Mouse (Mus musculus): ENCODE measurements around the gene Piwil4. TPM values are rescaled to one million over a fixed set of nuclear protein-coding genes. Genes with fewer than 3 reads are reported as not detected.
"Not testable (repeated sequence)": the region's sequence is repeated elsewhere in the genome, so short reads cannot be mapped to it uniquely, and the experiment has no call there.

Piwil4 gene
- polyA plus RNA-seq, 1 experiment from 2014 or later: 0.25 TPM

- ATAC-seq (ENCODE audit: borderline replicate concordance, extremely low read depth, low FRiP score, low TSS enrichment): no peak
- Histone ChIP-seq H3K9me3 (no peaks in the 10 kb centered on the region), H3K9ac (no peak overlapping the region), H3K36me3 (no peaks in the 10 kb centered on the region), H3K4me2 (no peak overlapping the region), H3K27ac (no peak overlapping the region), H3K4me1 (no peaks in the 10 kb centered on the region), H3K27me3 (no peaks in the 10 kb centered on the region), H3K4me3 (no peak overlapping the region)
- WGBS: 26% methylated on average over 12 of the region's 12 CpGs
These were observed 51.0 kb downstream of the Piwil4 start for GRCm38 (mm10) chr9:14689376-14690108.

GRCm38 (mm10) chr9:14684363-14684762, 56.2 kb downstream of the Piwil4 start:
- Histone ChIP-seq H3K27ac (no peak overlapping the region), H3K4me3 (no peak overlapping the region), H3K9me3 (no peaks in the 10 kb centered on the region), H3K4me2 (no peak overlapping the region), H3K36me3 (no peaks in the 10 kb centered on the region), H3K27me3 (no peaks in the 10 kb centered on the region), H3K4me1 (no peaks in the 10 kb centered on the region), H3K9ac (no peak overlapping the region)
- WGBS: 59% methylated on average over 4 of the region's 4 CpGs
- no peak for ATAC-seq (ENCODE audit: borderline replicate concordance, extremely low read depth, low FRiP score, low TSS enrichment)

- Histone ChIP-seq H3K9me3 (no peaks in the 10 kb centered on the region), H3K4me3 (no peak overlapping the region), H3K27ac (no peak overlapping the region), H3K4me1 (no peaks in the 10 kb centered on the region), H3K9ac (no peak overlapping the region), H3K4me2 (no peak overlapping the region), H3K27me3 (no peaks in the 10 kb centered on the region), H3K36me3 (no peaks in the 10 kb centered on the region)
- ATAC-seq (ENCODE audit: borderline replicate concordance, extremely low read depth, low FRiP score, low TSS enrichment): no peak
These were observed 57.8 kb downstream of the Piwil4 start for GRCm38 (mm10) chr9:14682741-14683140.

GRCm38 (mm10) chr9:14680584-14680983, 59.9 kb downstream of the Piwil4 start:
- no peak for ATAC-seq (ENCODE audit: borderline replicate concordance, extremely low read depth, low FRiP score, low TSS enrichment)
- H3K4me2 ChIP-seq: no peak overlapping the region
- H3K27me3 ChIP-seq: no peaks in the 10 kb centered on the region
- 59% methylated on average over 2 of the region's 2 CpGs for WGBS
- H3K27ac ChIP-seq: no peak overlapping the region
- H3K9me3 ChIP-seq: no peaks in the 10 kb centered on the region
- H3K9ac ChIP-seq: no peak overlapping the region
- H3K4me3 ChIP-seq: no peak overlapping the region
- H3K4me1 ChIP-seq: peaks cover 15% of the 10 kb centered on the region
- H3K36me3 ChIP-seq: no peaks in the 10 kb centered on the region

- H3K9ac ChIP-seq: no peak overlapping the region
- no peaks in the 10 kb centered on the region for H3K36me3 ChIP-seq
- H3K27me3 ChIP-seq: no peaks in the 10 kb centered on the region
- peaks cover 23% of the 10 kb centered on the region for H3K4me1 ChIP-seq
- H3K4me3 ChIP-seq: no peak overlapping the region
- ATAC-seq (ENCODE audit: borderline replicate concordance, extremely low read depth, low FRiP score, low TSS enrichment): peak; percentile 82
- peak overlapping the region; percentile 18; the same call in 1 of the 2 replicates for H3K4me2 ChIP-seq
- H3K9me3 ChIP-seq: no peaks in the 10 kb centered on the region
- peak overlapping the region; percentile 83 for H3K27ac ChIP-seq
- WGBS: 39% methylated on average over 9 of the region's 9 CpGs
These were observed 64.5 kb downstream of the Piwil4 start for GRCm38 (mm10) chr9:14675707-14676691.

- Histone ChIP-seq H3K4me1 (peaks cover 23% of the 10 kb centered on the region), H3K9me3 (no peaks in the 10 kb centered on the region), H3K36me3 (no peaks in the 10 kb centered on the region), H3K9ac (no peak overlapping the region), H3K27ac (no peak overlapping the region), H3K4me3 (no peak overlapping the region), H3K4me2 (no peak overlapping the region), H3K27me3 (no peaks in the 10 kb centered on the region)
- WGBS: 78% methylated on average over 8 of the region's 8 CpGs
- no peak for ATAC-seq (ENCODE audit: borderline replicate concordance, extremely low read depth, low FRiP score, low TSS enrichment)
These were observed 66.0 kb downstream of the Piwil4 start for GRCm38 (mm10) chr9:14674506-14674905.

- ATAC-seq (ENCODE audit: borderline replicate concordance, extremely low read depth, low FRiP score, low TSS enrichment): no peak
- 89% methylated on average over 4 of the region's 4 CpGs for WGBS
- Histone ChIP-seq H3K4me2 (no peak overlapping the region), H3K9me3 (no peaks in the 10 kb centered on the region), H3K36me3 (no peaks in the 10 kb centered on the region), H3K4me3 (no peak overlapping the region), H3K4me1 (peaks cover 23% of the 10 kb centered on the region), H3K27me3 (no peaks in the 10 kb centered on the region), H3K9ac (no peak overlapping the region), H3K27ac (no peak overlapping the region)
These were observed 67.4 kb downstream of the Piwil4 start for GRCm38 (mm10) chr9:14673109-14673508.

- not testable (repeated sequence) for H3K27me3 ChIP-seq; H3K4me2 ChIP-seq; H3K27ac ChIP-seq; H3K4me3 ChIP-seq; H3K9ac ChIP-seq; H3K9me3 ChIP-seq; H3K36me3 ChIP-seq; ATAC-seq (ENCODE audit: borderline replicate concordance, extremely low read depth, low FRiP score, low TSS enrichment)
- peaks cover 17% of the 10 kb centered on the region for H3K4me1 ChIP-seq
- WGBS: 51% methylated on average over 5 of the region's 5 CpGs
These were observed 68.6 kb downstream of the Piwil4 start for GRCm38 (mm10) chr9:14671965-14672364.

GRCm38 (mm10) chr9:14668382-14668781, 72.2 kb downstream of the Piwil4 start:
- no peaks in the 10 kb centered on the region for H3K36me3 ChIP-seq
- no peak overlapping the region for H3K9ac ChIP-seq
- 68% methylated on average over 3 of the region's 3 CpGs for WGBS
- no peak for ATAC-seq (ENCODE audit: borderline replicate concordance, extremely low read depth, low FRiP score, low TSS enrichment)
- no peak overlapping the region for H3K27ac ChIP-seq
- H3K9me3 ChIP-seq: no peaks in the 10 kb centered on the region
- H3K4me1 ChIP-seq: no peaks in the 10 kb centered on the region
- no peak overlapping the region for H3K4me2 ChIP-seq
- H3K27me3 ChIP-seq: no peaks in the 10 kb centered on the region
- H3K4me3 ChIP-seq: no peak overlapping the region

GRCm38 (mm10) chr9:14666071-14666470, 74.5 kb downstream of the Piwil4 start:
- Histone ChIP-seq H3K27me3 (no peaks in the 10 kb centered on the region), H3K9me3 (no peaks in the 10 kb centered on the region), H3K4me2 (no peak overlapping the region), H3K4me1 (no peaks in the 10 kb centered on the region), H3K36me3 (no peaks in the 10 kb centered on the region), H3K27ac (no peak overlapping the region), H3K4me3 (no peak overlapping the region), H3K9ac (no peak overlapping the region)
- no peak for ATAC-seq (ENCODE audit: borderline replicate concordance, extremely low read depth, low FRiP score, low TSS enrichment)
- WGBS: 85% methylated on average over 3 of the region's 3 CpGs

GRCm38 (mm10) chr9:14663591-14663990, 76.9 kb downstream of the Piwil4 start:
- H3K4me3 ChIP-seq: no peak overlapping the region
- H3K27me3 ChIP-seq: no peaks in the 10 kb centered on the region
- H3K9ac ChIP-seq: no peak overlapping the region
- H3K4me1 ChIP-seq: no peaks in the 10 kb centered on the region
- H3K27ac ChIP-seq: no peak overlapping the region
- H3K9me3 ChIP-seq: no peaks in the 10 kb centered on the region
- ATAC-seq (ENCODE audit: borderline replicate concordance, extremely low read depth, low FRiP score, low TSS enrichment): no peak
- WGBS: 85% methylated on average over 2 of the region's 2 CpGs
- H3K4me2 ChIP-seq: no peak overlapping the region
- H3K36me3 ChIP-seq: no peaks in the 10 kb centered on the region

GRCm38 (mm10) chr9:14662876-14663275, 77.7 kb downstream of the Piwil4 start:
- Histone ChIP-seq H3K4me1 (no peaks in the 10 kb centered on the region), H3K4me2 (no peak overlapping the region), H3K9ac (no peak overlapping the region), H3K36me3 (no peaks in the 10 kb centered on the region), H3K4me3 (no peak overlapping the region), H3K27me3 (no peaks in the 10 kb centered on the region), H3K27ac (no peak overlapping the region), H3K9me3 (no peaks in the 10 kb centered on the region)
- WGBS: 66% methylated on average over 7 of the region's 7 CpGs
- no peak for ATAC-seq (ENCODE audit: borderline replicate concordance, extremely low read depth, low FRiP score, low TSS enrichment)

Measured in lung, embryonic 15.5 days (tissue).